Mouse (Mus musculus): Measurements from ENCODE around the gene Glmp.
A peak's percentile ranks its signal among the peaks of the same experiment; 100 is the strongest.

GRCm38 (mm10) chr3:88276529-88277143 is 48.2 kb upstream of the Glmp start:
- peak; percentile 44; the same call in 1 of the 2 replicates for TF ChIP-seq CTCF (IDR thresholded peaks at IDR 0.05; ENCODE audit: extremely low read depth, insufficient read length, insufficient replicate concordance, low read depth, low read length)
- TF ChIP-seq POLR2A (IDR thresholded peaks at IDR 0.05; ENCODE audit: low read depth, low read length), result no peak
